Mouse (Mus musculus) megakaryocyte, adult 5-6 weeks (primary cell): ENCODE measurements around the gene Armc8. TPM values are rescaled to one million over a fixed set of nuclear protein-coding genes. Genes with fewer than 3 reads are reported as not detected.

Source experiments
- ATAC-seq: 2 replicates; pipeline ENCODE4 v1.8.0; 2016; ENCODE audit warnings: mild to moderate bottlenecking, inconsistent platforms; ENCODE audit not compliant: poor library complexity, severe bottlenecking
- total RNA-seq, 2 experiments: library from RNA; stranded (forward) in 1 of 2; stranded (reverse) in 1 of 2; fragments of 153-499, 151-499 nt in 1 of 2; fragments of 221-1000, 200-1000 nt in 1 of 2; gene quantifications; 2 replicates each; pipeline versions ENCODE4 v1.2.3 to v1.2.4; 2015 to 2017

Gene Armc8
- total RNA-seq, 2 experiments from 2014 or later, result 22.6 to 22.9 TPM

DNA sequence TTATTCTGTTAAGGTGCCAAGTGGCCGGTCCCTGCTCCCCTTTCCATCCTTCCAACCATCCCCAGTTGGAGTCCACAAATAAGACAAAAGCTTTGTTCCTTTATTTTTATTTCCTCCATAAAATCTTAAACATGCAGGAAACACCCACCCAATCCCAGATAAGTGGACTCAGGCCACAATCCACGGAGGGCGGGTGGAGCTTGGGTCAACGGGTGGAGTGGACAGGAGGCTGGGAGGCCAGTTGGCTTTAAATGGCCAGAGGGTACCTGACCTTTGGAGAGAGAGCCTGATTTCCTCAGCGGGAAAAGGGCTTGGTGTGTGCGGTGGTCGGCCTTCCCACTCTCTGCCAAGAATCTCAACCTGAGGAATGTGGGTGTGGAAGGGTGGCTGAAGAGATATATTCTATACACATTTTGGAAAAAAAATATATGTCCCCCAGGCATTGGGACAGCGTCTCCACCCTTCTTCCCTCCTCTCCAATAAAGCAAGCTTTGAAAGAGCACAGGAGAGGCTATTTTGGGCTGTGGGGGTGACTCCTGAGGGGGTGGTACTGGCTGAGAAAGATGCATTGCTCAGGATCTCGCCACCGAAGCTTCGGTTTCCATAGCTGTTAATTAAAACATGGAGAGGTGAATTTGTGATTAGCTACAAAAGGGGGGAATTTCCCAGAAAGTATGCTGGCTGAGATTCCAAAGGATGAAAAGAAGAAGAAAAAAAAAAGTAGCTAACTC lies 139.9 kb downstream of the Armc8 start:
- no peak for ATAC-seq

Other genes starting within 250 kb of the Armc8 start
- gene Esyt3, start 210.3 kb downstream of the Armc8 start, total RNA-seq (2015), result not detected in 2 replicates
- gene Esyt3, start 210.3 kb downstream of the Armc8 start, total RNA-seq (2017), result not detected in 2 replicates
- gene Mras, start 131.5 kb downstream of the Armc8 start, total RNA-seq (2015), result 0.50 and 1.6 TPM in 2 replicates
- gene Mras, start 131.5 kb downstream of the Armc8 start, total RNA-seq (2017), result 0.41 and 0.48 TPM in 2 replicates
- not detected in 2 replicates for gene Nme9, start 117.4 kb downstream of the Armc8 start, total RNA-seq (2015)
- not detected in 2 replicates for gene Nme9, start 117.4 kb downstream of the Armc8 start, total RNA-seq (2017)
- gene Dbr1, start 6.9 kb upstream of the Armc8 start, total RNA-seq (2015), result 14.0 and 16.6 TPM in 2 replicates
- gene Dbr1, start 6.9 kb upstream of the Armc8 start, total RNA-seq (2017), result 38.5 and 39.8 TPM in 2 replicates
- not detected in 2 replicates for gene A4gnt, start 43.6 kb upstream of the Armc8 start, total RNA-seq (2015)
- gene A4gnt, start 43.6 kb upstream of the Armc8 start, total RNA-seq (2017), result not detected in 2 replicates
- gene Dzip1l, start 60.6 kb upstream of the Armc8 start, total RNA-seq (2015), result not detected in 2 replicates
- gene Dzip1l, start 60.6 kb upstream of the Armc8 start, total RNA-seq (2017), result not detected in 2 replicates
- gene Cldn18, start 148.4 kb upstream of the Armc8 start, total RNA-seq (2015), result not detected in 2 replicates
- gene Cldn18, start 148.4 kb upstream of the Armc8 start, total RNA-seq (2017), result not detected in 2 replicates